Mouse (Mus musculus) regulatory T cell (primary cell): ENCODE data around the gene Yaf2.
"Not testable (repeated sequence)": the region's sequence is repeated elsewhere in the genome, so short reads cannot be mapped to it uniquely, and the experiment has no call there.

Experiments used
- in situ Hi-C: fragments of 300-600 bp; cut with MboI, MseI; formaldehyde crosslinking; loops from one replicate; pipeline ENCODE4 v1.15.1; 2025; ENCODE audit warnings: high pct_unique_total_duplicates

The Yaf2 gene

GRCm38 (mm10) chr15:93253172-93253571 lies 83.6 kb downstream of the Yaf2 start:
- in situ Hi-C loops: no loop called here

GRCm38 (mm10) chr15:93252396-93252795 lies 84.3 kb downstream of the Yaf2 start:
- in situ Hi-C loops: no loop called here

GRCm38 (mm10) chr15:93251553-93252250 lies 85.0 kb downstream of the Yaf2 start:
- in situ Hi-C loops: no loop called here

GRCm38 (mm10) chr15:93243202-93243601 lies 93.5 kb downstream of the Yaf2 start:
- in situ Hi-C loops: no loop called here

GRCm38 (mm10) chr15:93236456-93236855 lies 100.3 kb downstream of the Yaf2 start:
- in situ Hi-C loops: not testable (repeated sequence)
